15 mouse cellular contexts compared by ENCODE assay signal in the genomic region with DNA sequence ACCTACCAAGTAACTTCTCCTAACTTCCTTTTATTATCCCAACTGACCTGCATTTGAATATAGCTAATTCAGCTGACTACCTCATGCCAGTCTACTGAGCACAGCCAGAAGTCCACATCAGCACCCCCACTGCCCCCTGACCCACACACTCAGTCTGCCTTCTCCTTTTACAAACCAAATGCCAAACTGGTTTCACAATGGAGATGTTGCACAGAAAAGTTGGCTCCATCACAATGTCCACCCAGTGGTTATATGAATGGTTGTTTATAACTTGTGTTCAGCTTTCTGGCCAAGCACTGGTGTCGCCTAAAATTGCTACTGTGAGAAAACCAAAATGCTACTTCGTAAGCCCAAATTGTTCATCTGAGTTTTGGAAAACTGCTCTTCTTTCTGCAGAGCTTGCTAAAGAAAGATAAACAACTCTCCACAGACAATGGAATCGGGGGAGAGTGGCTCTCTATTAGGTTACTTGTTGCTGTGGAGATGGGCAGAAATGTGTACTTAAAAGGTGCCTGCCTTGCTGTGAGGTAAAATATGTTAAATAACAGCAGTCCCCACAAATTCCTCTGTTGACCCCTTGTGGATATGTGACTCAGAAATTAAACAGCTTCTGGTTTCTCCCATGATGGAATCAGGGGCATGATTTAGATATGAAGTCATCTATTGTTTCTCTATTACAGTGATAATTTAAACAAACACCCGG.
DNase-seq lines count a peak whose midpoint lies in the region; ATAC-seq and TF ChIP-seq lines count a peak whose summit lies in the region.
"Had no signal": no experiment of that assay in that cellular context is flagged by ENCODE, and none has a peak within 500 bp of the region (broad histone marks: within the 10 kb centered on the region; RNA-seq: fewer than 3 reads in every experiment).

No protein-coding gene starts in this region.

- 57% methylated on average over 4 of the region's 4 CpGs for WGBS in liver, adult 2 months
- 64% methylated on average over 4 of the region's 4 CpGs for WGBS in liver, postnatal 0 days (ENCODE audit: insufficient replicate concordance)

- H3K27me3 ChIP-seq in liver, adult 2 months (ENCODE audit: control insufficient read depth, insufficient read depth, low read length): no peaks in the 10 kb centered on the region
- H3K27me3 ChIP-seq in liver, postnatal 0 days (ENCODE audit: insufficient read depth, low read length): no peaks in the 10 kb centered on the region
- H3K27me3 ChIP-seq: embryonic facial prominence, embryonic 15.5 days; liver, embryonic 13.5 days; Patski had no signal

- DNase-seq in gastrocnemius, adult 18-20 months (ENCODE audit: low spot score): peak; percentile 14
- DNase-seq in gastrocnemius, postnatal 36 days: no peak
- peak; percentile 28 for DNase-seq in liver, adult 2 months (ENCODE audit: extremely low read depth, low read depth, low spot score)
- DNase-seq in liver, postnatal 0 days: no peak
- peak; percentile 44 to 65 for DNase-seq in lung, adult 18-20 months
- DNase-seq in skeletal muscle tissue, adult 2 months (ENCODE audit: low read depth, low spot score): peak; percentile 21
- DNase-seq in thymus, postnatal 36 days: no peak
- DNase-seq in layer of hippocampus, postnatal 10 days (ENCODE audit: low spot score in 2 of 2): no peak
- DNase-seq: liver, embryonic 13.5 days; right cerebral cortex, postnatal 14 days; thymus, postnatal 14 days had no signal

- H3K9me3 ChIP-seq in liver, postnatal 0 days (ENCODE audit: low read length): no peaks in the 10 kb centered on the region
- H3K9me3 ChIP-seq: embryonic facial prominence, embryonic 15.5 days; liver, embryonic 13.5 days had no signal

- TF ChIP-seq POLR2A in liver, adult 2 months (IDR thresholded peaks at IDR 0.05; ENCODE audit: extremely low read depth, insufficient read depth, low read length): no peak

- no peak for TF ChIP-seq EP300 in liver, postnatal 0 days (IDR thresholded peaks at IDR 0.05; ENCODE audit: low read depth)

- ATAC-seq in liver, postnatal 0 days: no peak
- ATAC-seq: CD4-positive, CD25-positive, alpha-beta regulatory T cell, adult 4 months; Patski had no signal

- no peaks in the 10 kb centered on the region for H3K4me1 ChIP-seq in liver, adult 2 months (ENCODE audit: control insufficient read depth, insufficient read depth, low read length)
- no peaks in the 10 kb centered on the region for H3K4me1 ChIP-seq in liver, postnatal 0 days (ENCODE audit: insufficient read depth)
- H3K4me1 ChIP-seq: embryonic facial prominence, embryonic 15.5 days; liver, embryonic 13.5 days had no signal

- intact Hi-C loops in gastrocnemius, postnatal 36 days (cut with DNase I): no loop called here

- no peaks in the 10 kb centered on the region for H3K36me3 ChIP-seq in liver, adult 2 months (ENCODE audit: control insufficient read depth, insufficient read depth, low read length)
- no peaks in the 10 kb centered on the region for H3K36me3 ChIP-seq in liver, postnatal 0 days (replicated peaks; ENCODE audit: insufficient read depth, low read length)
- H3K36me3 ChIP-seq: embryonic facial prominence, embryonic 15.5 days; liver, embryonic 13.5 days had no signal

- no peak overlapping the region for H3K27ac ChIP-seq in liver, adult 2 months (replicated peaks; ENCODE audit: insufficient read depth, low read depth, low read length)
- no peak overlapping the region for H3K27ac ChIP-seq in liver, postnatal 0 days (ENCODE audit: low read depth)
- H3K27ac ChIP-seq: embryonic facial prominence, embryonic 15.5 days; liver, embryonic 13.5 days had no signal

- H3K79me2 ChIP-seq in liver, adult 2 months (ENCODE audit: control insufficient read depth, insufficient read depth, low read length): no peaks in the 10 kb centered on the region

- no peak overlapping the region for H3K4me3 ChIP-seq in liver, adult 2 months (ENCODE audit: insufficient read depth, low read depth, low read length)
- no peak overlapping the region for H3K4me3 ChIP-seq in liver, postnatal 0 days (ENCODE audit: low read depth, low read length)
- H3K4me3 ChIP-seq: embryonic facial prominence, embryonic 15.5 days; liver, embryonic 13.5 days had no signal

- no peak overlapping the region for H3K9ac ChIP-seq in liver, adult 2 months (ENCODE audit: low read depth, low read length)
- no peak overlapping the region for H3K9ac ChIP-seq in liver, postnatal 0 days (replicated peaks)
- H3K9ac ChIP-seq: embryonic facial prominence, embryonic 15.5 days; liver, embryonic 13.5 days had no signal

- no peak overlapping the region for H3K4me2 ChIP-seq in liver, postnatal 0 days (ENCODE audit: low read depth, low read length)
- H3K4me2 ChIP-seq: embryonic facial prominence, embryonic 15.5 days; liver, embryonic 13.5 days; midbrain, embryonic 11.5 days had no signal

- no peak for TF ChIP-seq CTCF in liver, adult 2 months (IDR thresholded peaks at IDR 0.05; ENCODE audit: low read depth, low read length)
- TF ChIP-seq CTCF in liver, postnatal 0 days (IDR thresholded peaks at IDR 0.05; ENCODE audit: low read depth): no peak

Comparison
In these comparisons a context has a peak if more than half of its experiments do, and no peak if none do; other contexts are left out.
1. DNase-seq: peak in gastrocnemius, adult 18-20 months (single experiment), liver, adult 2 months (single experiment), lung, adult 18-20 months (2 of 2) and skeletal muscle tissue, adult 2 months (single experiment); none in gastrocnemius, postnatal 36 days (0 of 2), liver, postnatal 0 days (single experiment), thymus, postnatal 36 days (0 of 2) and layer of hippocampus, postnatal 10 days (0 of 2).